ENCODE assay signal across 1 mouse cellular context in the genomic region with DNA sequence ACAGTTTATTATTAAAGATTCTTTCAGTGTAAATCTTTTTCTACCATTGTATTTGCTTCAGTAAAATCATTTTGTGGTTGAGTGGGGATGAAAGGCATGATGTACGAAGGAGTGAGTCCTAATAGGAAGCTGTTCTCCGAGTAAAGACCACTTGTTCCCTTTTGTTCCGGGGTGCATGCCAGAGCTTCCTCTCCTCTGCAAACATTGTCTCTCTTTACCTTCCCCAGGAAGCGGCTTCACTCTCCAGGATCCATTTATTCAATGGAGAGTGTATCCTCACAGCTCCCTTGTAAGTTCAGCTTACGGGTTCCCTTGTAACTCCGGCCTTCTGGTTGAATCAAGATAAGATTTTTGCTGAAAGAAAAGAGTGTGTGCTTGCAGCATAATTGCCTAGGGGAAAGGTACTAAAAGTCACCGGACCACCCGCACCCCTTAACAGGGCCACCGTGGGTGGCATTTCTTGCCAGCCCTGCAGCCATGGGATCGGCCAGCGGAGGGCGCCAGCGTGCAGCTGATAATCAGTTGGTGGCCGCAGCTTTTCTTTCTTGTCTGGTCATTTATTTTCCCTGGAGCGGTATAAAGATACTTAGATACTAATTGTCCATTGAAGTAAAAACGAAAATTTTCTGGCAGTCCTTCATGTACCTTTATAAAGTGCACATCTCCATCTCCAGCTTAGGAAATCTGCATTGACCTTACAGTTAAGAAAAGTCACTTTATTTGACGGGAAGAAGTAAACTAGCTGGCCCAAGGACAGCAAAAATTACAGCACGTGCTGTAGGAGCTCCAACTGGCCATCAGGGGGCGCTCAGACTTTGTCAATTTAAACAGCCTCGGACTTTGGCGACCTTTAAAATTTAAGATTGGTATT.
TF ChIP-seq lines count a peak whose summit lies in the region.

No protein-coding gene starts in this region.

TF ChIP-seq in CH12.LX, 34 proteins besides CTCF, POLR2A, EP300 and RAD21 (continued from another document):
- no peak for TF ChIP-seq PAX5 (IDR thresholded peaks at IDR 0.05; ENCODE audit: low read length)
- TF ChIP-seq MXI1 (IDR thresholded peaks at IDR 0.05; ENCODE audit: low read depth, low read length), result no peak
- peak; percentile 37; the same call in 1 of the 2 replicates for TF ChIP-seq NELFE (IDR thresholded peaks at IDR 0.05; ENCODE audit: low read depth, low read length)
- TF ChIP-seq POLR2AphosphoS2 (IDR thresholded peaks at IDR 0.05; ENCODE audit: low read depth, low read length), result no peak
- no peak for TF ChIP-seq MAFK (IDR thresholded peaks at IDR 0.05; ENCODE audit: insufficient replicate concordance, low read length)
- TF ChIP-seq HCFC1 (IDR thresholded peaks at IDR 0.05; ENCODE audit: low read depth, low read length), result 0 out of 2 replicates have a peak, but pooled peaks have one; percentile 6
- no peak for TF ChIP-seq E2F4 (IDR thresholded peaks at IDR 0.05; ENCODE audit: insufficient replicate concordance, low read depth, low read length)
- no peak for TF ChIP-seq JUN (IDR thresholded peaks at IDR 0.05; ENCODE audit: insufficient read depth, low read depth, low read length)
- TF ChIP-seq ZNF384 (IDR thresholded peaks at IDR 0.05; ENCODE audit: low read depth, low read length), result no peak
- peak; percentile 18 for TF ChIP-seq ZC3H11A (IDR thresholded peaks at IDR 0.05; ENCODE audit: low read depth, low read length)
- TF ChIP-seq CHD1 (IDR thresholded peaks at IDR 0.05; ENCODE audit: low read depth, low read length), result no peak
- 0 out of 2 replicates have a peak, but pooled peaks have one; percentile 25 for TF ChIP-seq MAZ (IDR thresholded peaks at IDR 0.05; ENCODE audit: low read depth, low read length)
- no peak for TF ChIP-seq JUND (conservative IDR thresholded peaks at IDR 0.05; ENCODE audit: low read depth, low read length)
- no peak for TF ChIP-seq KAT2A (IDR thresholded peaks at IDR 0.05; ENCODE audit: insufficient replicate concordance, low read length)
